Mouse (Mus musculus): ENCODE measurements at regions not wholly inside any gene's neighbourhood (a gene's known extent, or its start where the extent isn't known, plus 50 kb on each side); places are given as distances from the start of the nearest gene placed in this dataset.

DNA sequence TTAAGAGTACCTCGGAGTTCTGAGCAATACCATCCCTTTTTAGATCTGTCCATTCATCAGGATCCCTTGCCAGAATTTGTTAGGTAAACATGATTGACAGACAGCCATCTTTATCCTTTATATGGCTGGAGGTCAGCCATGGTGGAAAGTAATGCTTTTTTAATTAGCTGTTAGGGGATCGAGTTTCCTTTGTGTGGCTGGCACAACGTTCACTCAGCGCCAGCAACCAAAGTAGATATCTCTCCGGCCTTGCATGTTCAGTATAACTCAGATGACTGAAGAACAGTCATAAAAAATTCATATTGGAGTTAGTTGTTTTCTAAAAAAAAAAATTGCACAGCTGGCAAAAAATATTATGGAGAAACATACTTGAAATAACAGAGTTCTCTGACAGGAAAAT, 186.4 kb downstream of the Rps12 start:
- no peak for TF ChIP-seq CTCF (IDR thresholded peaks at IDR 0.05; ENCODE audit: low read depth)
- no peak for TF ChIP-seq EP300 (IDR thresholded peaks at IDR 0.05; ENCODE audit: low read depth)

Data from liver, postnatal 0 days (tissue).